Comparison of ENCODE assay signal across 9 mouse cellular contexts in the genomic region with DNA sequence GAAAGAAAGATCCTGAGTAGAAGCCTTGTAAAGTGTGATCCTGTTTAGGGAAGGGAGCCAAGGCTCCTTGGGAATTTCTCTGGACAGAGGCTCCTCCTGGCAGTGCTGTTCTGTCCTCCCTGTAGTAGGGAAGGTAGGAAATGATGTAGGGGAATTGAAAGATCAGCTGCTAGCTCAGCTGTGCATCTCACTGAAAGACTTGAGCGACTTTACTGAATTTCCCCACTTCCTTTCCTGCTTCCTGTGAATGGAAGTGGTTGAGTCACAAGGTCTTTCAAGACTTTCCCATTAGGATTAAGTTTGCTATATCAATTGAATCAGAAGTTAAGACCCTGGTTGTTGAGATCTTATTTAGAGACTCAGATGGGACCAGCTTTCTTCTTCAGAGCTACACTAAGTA. TPM values are rescaled to one million over a fixed set of nuclear protein-coding genes. Genes with fewer than 3 reads are reported as not detected.
DNase-seq lines count a peak whose midpoint lies in the region; ATAC-seq and TF ChIP-seq lines count a peak whose summit lies in the region.
"Had no signal": no experiment of that assay in that cellular context is flagged by ENCODE, and none has a peak within 500 bp of the region (broad histone marks: within the 10 kb centered on the region; RNA-seq: fewer than 3 reads in every experiment).

No protein-coding gene starts in this region.

- H3K4me3 ChIP-seq in liver, adult 2 months (ENCODE audit: insufficient read depth, low read depth, low read length), result no peak overlapping the region
- H3K4me3 ChIP-seq in brown adipose tissue, adult 24 weeks (ENCODE audit: insufficient read depth, low read depth, low read length), result no peak overlapping the region
- no peak overlapping the region for H3K4me3 ChIP-seq in intestine, embryonic 14.5 days (ENCODE audit: low read depth, low read length)
- H3K4me3 ChIP-seq in neural tube, embryonic 15.5 days (replicated peaks), result no peak overlapping the region
- H3K4me3 ChIP-seq: hindbrain, embryonic 10.5 days had no signal

- H3K9me3 ChIP-seq in intestine, embryonic 14.5 days (ENCODE audit: control insufficient read depth, low read length), result no peaks in the 10 kb centered on the region
- H3K9me3 ChIP-seq in neural tube, embryonic 15.5 days (replicated peaks), result no peaks in the 10 kb centered on the region
- H3K9me3 ChIP-seq: hindbrain, embryonic 10.5 days had no signal

- H3K9ac ChIP-seq in liver, adult 2 months (ENCODE audit: low read depth, low read length), result peak overlapping the region; percentile 26; the same call in 1 of the 2 replicates
- no peak overlapping the region for H3K9ac ChIP-seq in intestine, embryonic 14.5 days (ENCODE audit: low read length)
- no peak overlapping the region for H3K9ac ChIP-seq in neural tube, embryonic 15.5 days (replicated peaks)

- WGBS in liver, adult 2 months, result 3% methylated on average over 1 of the region's 1 CpGs
- WGBS in intestine, embryonic 14.5 days, result 36% methylated on average over 1 of the region's 1 CpGs
- 76% methylated on average over 1 of the region's 1 CpGs for WGBS in neural tube, embryonic 15.5 days

- peak overlapping the region; percentile 26; the same call in 1 of the 2 replicates for H3K4me2 ChIP-seq in intestine, embryonic 14.5 days (ENCODE audit: low read length)
- no peak overlapping the region for H3K4me2 ChIP-seq in neural tube, embryonic 15.5 days

- no peaks in the 10 kb centered on the region for H3K36me3 ChIP-seq in liver, adult 2 months (ENCODE audit: control insufficient read depth, insufficient read depth, low read length)
- H3K36me3 ChIP-seq in intestine, embryonic 14.5 days (ENCODE audit: control insufficient read depth, insufficient read depth, low read length), result no peaks in the 10 kb centered on the region
- no peaks in the 10 kb centered on the region for H3K36me3 ChIP-seq in neural tube, embryonic 15.5 days

- peaks cover 74% of the 10 kb centered on the region for H3K4me1 ChIP-seq in liver, adult 2 months (ENCODE audit: control insufficient read depth, insufficient read depth, low read length)
- H3K4me1 ChIP-seq in brown adipose tissue, adult 24 weeks (ENCODE audit: control insufficient read depth, insufficient read depth, insufficient read length, low read length), result peaks cover 61% of the 10 kb centered on the region
- peaks cover 57% of the 10 kb centered on the region for H3K4me1 ChIP-seq in intestine, embryonic 14.5 days (replicated peaks; ENCODE audit: control insufficient read depth, insufficient read depth, low read length)
- H3K4me1 ChIP-seq in neural tube, embryonic 15.5 days, result peaks cover 47% of the 10 kb centered on the region

- no peak for ATAC-seq in intestine, embryonic 14.5 days (replicated peaks; ENCODE audit: low FRiP score, low TSS enrichment, low read depth)
- no peak for ATAC-seq in neural tube, embryonic 15.5 days (ENCODE audit: low FRiP score)

- no peak for TF ChIP-seq CTCF in liver, adult 2 months (IDR thresholded peaks at IDR 0.05; ENCODE audit: low read depth, low read length)

- TF ChIP-seq POLR2A in liver, adult 2 months (IDR thresholded peaks at IDR 0.05; ENCODE audit: extremely low read depth, insufficient read depth, low read length), result no peak

- H3K27ac ChIP-seq in liver, adult 2 months (replicated peaks; ENCODE audit: insufficient read depth, low read depth, low read length), result peak overlapping the region; percentile 12; the same call in 1 of the 2 replicates
- H3K27ac ChIP-seq in brown adipose tissue, adult 24 weeks (replicated peaks; ENCODE audit: low read depth, low read length), result peak overlapping the region; percentile 71
- H3K27ac ChIP-seq in intestine, embryonic 14.5 days (ENCODE audit: low read depth), result peak overlapping the region; percentile 39; the same call in 1 of the 2 replicates
- H3K27ac ChIP-seq in neural tube, embryonic 15.5 days (replicated peaks), result peak overlapping the region; percentile 18; the same call in 1 of the 2 replicates
- H3K27ac ChIP-seq: hindbrain, embryonic 10.5 days had no signal

- peaks cover 78% of the 10 kb centered on the region for H3K79me2 ChIP-seq in liver, adult 2 months (ENCODE audit: control insufficient read depth, insufficient read depth, low read length)

- DNase-seq in liver, adult 2 months (ENCODE audit: extremely low read depth, low read depth, low spot score), result no peak
- DNase-seq in liver, result no peak
- DNase-seq in intestine, embryonic 14.5 days (ENCODE audit: low spot score), result no peak
- DNase-seq in frontal cortex, postnatal 36 days (ENCODE audit: low spot score in 2 of 2), result no peak
- no peak for DNase-seq in embryo, embryonic 9.5 days (ENCODE audit: extremely low spot score)
- DNase-seq: cerebellum, adult 8-10 months had no signal

- no peaks in the 10 kb centered on the region for H3K27me3 ChIP-seq in liver, adult 2 months (ENCODE audit: control insufficient read depth, insufficient read depth, low read length)
- H3K27me3 ChIP-seq in intestine, embryonic 14.5 days (replicated peaks; ENCODE audit: control insufficient read depth, insufficient read depth, low read length), result no peaks in the 10 kb centered on the region
- no peaks in the 10 kb centered on the region for H3K27me3 ChIP-seq in neural tube, embryonic 15.5 days (replicated peaks)

RNA-seq across cellular contexts. Expression of gene Larp1, which starts 12.2 kb away (rescaled TPM):
- 19.7 and 31.4 TPM in 2 replicates for total RNA-seq in liver, adult 2 months (2014; rRNA removed)
- 34.7 and 39.8 TPM in 2 replicates for polyA plus RNA-seq in liver, adult 2 months (2012; rRNA removed)
- 14.1 and 21.8 TPM in 2 replicates for polyA plus RNA-seq in brown adipose tissue, adult 24 weeks (2012; ENCODE audit: insufficient read depth, insufficient read length, missing spikeins)
- 25.2 and 25.5 TPM in 2 replicates for polyA plus RNA-seq in intestine, embryonic 14.5 days (2014; fragmentation: Nextera tagmentation; extraction: Ambion mirVana)
- 19.9 and 20.5 TPM in 2 replicates for polyA plus RNA-seq in neural tube, embryonic 15.5 days (2015; fragmentation: Nextera tagmentation; extraction: Ambion mirVana)

Comparison
In these comparisons a context has a peak if more than half of its experiments do, and no peak if none do; other contexts are left out.
1. H3K27ac ChIP-seq: peak in every context shown above with its lines; median percentile 71 in brown adipose tissue, adult 24 weeks; 39 in intestine, embryonic 14.5 days; 18 in neural tube, embryonic 15.5 days; 12 in liver, adult 2 months.